Mouse (Mus musculus) left cerebral cortex, postnatal 4 days (tissue): ENCODE data around the gene Nsg1. TPM values are rescaled to one million over a fixed set of nuclear protein-coding genes. Genes with fewer than 3 reads are reported as not detected.
A peak's percentile ranks its signal among the peaks of the same experiment; 100 is the strongest.

Source experiments
- DNase-seq: peaks from one replicate; pipeline ENCODE4 v3.0.0-alpha.2; 2022
- intact Hi-C: fragments of 180-260 bp; cut with DNase I; formaldehyde crosslinking; loops from one replicate; pipeline ENCODE4 v1.15.1; 2025
- total RNA-seq, 2 experiments: library from RNA; stranded (reverse); gene quantifications; 2 replicates each; pipeline ENCODE4 v1.2.3; 2021

The Nsg1 gene
- total RNA-seq, result 1,000 to 10,000 TPM; 1,267 to 1,299 TPM

GRCm38 (mm10) chr5:38159634-38160413 is at the start of gene Nsg1:
Gene Nsg1 (minus strand): TSS chr5:38159907.
- intact Hi-C loops, result no loop called here
- peak; percentile 13 for DNase-seq

GRCm38 (mm10) chr5:38208985-38209384 is 49.3 kb upstream of the Nsg1 start:
- no peak for DNase-seq
- intact Hi-C loops, result no loop called here

GRCm38 (mm10) chr5:38205303-38205726 is 45.6 kb upstream of the Nsg1 start:
- DNase-seq, result no peak
- intact Hi-C loops, result no loop called here

- DNase-seq, result no peak
- intact Hi-C loops, result loop anchor here (5.0 to 10.0 kb wide), 2 partner anchors 102 to 375 kb away; partner anchors contain the start of gene Msx1
Measured at GRCm38 (mm10) chr5:38199686-38200085, 40.0 kb upstream of the Nsg1 start.

- DNase-seq, result peak; percentile 87
- intact Hi-C loops, result loop anchor here (5.0 to 10.0 kb wide), 2 partner anchors 100 to 373 kb away; partner anchors contain the start of gene Msx1
Measured at GRCm38 (mm10) chr5:38197482-38197823, 37.7 kb upstream of the Nsg1 start.

GRCm38 (mm10) chr5:38196821-38197481 is 37.2 kb upstream of the Nsg1 start:
- intact Hi-C loops, result loop anchor here (5.0 to 10.0 kb wide), 2 partner anchors 100 to 372 kb away; partner anchors contain the start of gene Msx1
- DNase-seq, result no peak

GRCm38 (mm10) chr5:38195941-38196340 is 36.2 kb upstream of the Nsg1 start:
- intact Hi-C loops, result loop anchor here (5.0 to 10.0 kb wide), 2 partner anchors 99 to 371 kb away; partner anchors contain the start of gene Msx1
- DNase-seq, result no peak

GRCm38 (mm10) chr5:38194946-38195345 is 35.2 kb upstream of the Nsg1 start:
- no peak for DNase-seq
- intact Hi-C loops, result loop anchor here (5.0 to 10.0 kb wide), 2 partner anchors 98 to 370 kb away; partner anchors contain the start of gene Msx1

GRCm38 (mm10) chr5:38190907-38191306 is 31.2 kb upstream of the Nsg1 start:
- no peak for DNase-seq
- intact Hi-C loops, result loop anchor here (10.0 kb wide), 1 partner anchor 366 kb away; the partner anchor contains the start of gene Msx1

GRCm38 (mm10) chr5:38187006-38187405 is 27.3 kb upstream of the Nsg1 start:
- intact Hi-C loops, result no loop called here

GRCm38 (mm10) chr5:38184688-38185285 is 25.1 kb upstream of the Nsg1 start:
- intact Hi-C loops, result no loop called here
- DNase-seq, result no peak

More at GRCm38 (mm10) chr5:38187006-38187405, 27.3 kb upstream of the Nsg1 start:
- DNase-seq, result no peak

- intact Hi-C loops, result no loop called here
- no peak for DNase-seq
Measured at GRCm38 (mm10) chr5:38174256-38174912, 14.7 kb upstream of the Nsg1 start.

- DNase-seq, result no peak
- intact Hi-C loops, result no loop called here
Measured at GRCm38 (mm10) chr5:38173766-38174165, 14.1 kb upstream of the Nsg1 start.

- DNase-seq, result no peak
- intact Hi-C loops, result no loop called here
Measured at GRCm38 (mm10) chr5:38168497-38168896, 8.8 kb upstream of the Nsg1 start.

GRCm38 (mm10) chr5:38158947-38159633 is 617 bp downstream of the Nsg1 start:
- intact Hi-C loops, result no loop called here
- DNase-seq, result peak; percentile 88

- intact Hi-C loops, result no loop called here
- peak; percentile 55 for DNase-seq
Measured at GRCm38 (mm10) chr5:38158501-38158946, 1.2 kb downstream of the Nsg1 start.

GRCm38 (mm10) chr5:38157481-38158020 is 2.2 kb downstream of the Nsg1 start:
- intact Hi-C loops, result no loop called here
- no peak for DNase-seq

GRCm38 (mm10) chr5:38153636-38154035 is 6.1 kb downstream of the Nsg1 start:
- no peak for DNase-seq
- intact Hi-C loops, result no loop called here

GRCm38 (mm10) chr5:38152201-38153108 is 7.3 kb downstream of the Nsg1 start:
- intact Hi-C loops, result no loop called here
- no peak for DNase-seq
